Mouse (Mus musculus) MEL (cell line): ENCODE measurements at regions not wholly inside any gene's neighbourhood (a gene's known extent, or its start where the extent isn't known, plus 50 kb on each side); places are given as distances from the start of the nearest gene placed in this dataset.

Source experiments
- DNase-seq: peaks from one replicate; pipeline ENCODE4 v3.0.0; 2011; ENCODE audit warnings: low read depth, low spot score
- H3K27ac ChIP-seq: 2 replicates; pipeline ENCODE4 v1.5.1; 2012; ENCODE audit warnings: low read depth, mild to moderate bottlenecking, control low read depth, low read length, moderate library complexity; ENCODE audit not compliant: control insufficient read depth
- H3K27me3 ChIP-seq, 2 experiments: fragments of 150-350 bp in 1 of 2; sonication (generic) in 1 of 2; 2 replicates each; pipeline ENCODE4 v1.6.1; 2012; ENCODE audit warnings: low read length in 2 of 2, mild to moderate bottlenecking in 2 of 2, improper control_type of control experiment in 1 of 2, moderate library complexity in 1 of 2; ENCODE audit not compliant: insufficient read depth in 2 of 2, control insufficient read depth in 1 of 2
- H3K36me3 ChIP-seq, 2 experiments: 2 replicates each; pipeline ENCODE4 v1.6.1; 2012 to 2014; ENCODE audit warnings: low read length in 2 of 2, improper control_type of control experiment in 1 of 2, inconsistent platforms in 1 of 2, mild to moderate bottlenecking in 1 of 2; ENCODE audit not compliant: insufficient read depth in 2 of 2, control insufficient read depth in 1 of 2
- H3K4me1 ChIP-seq, 2 experiments: fragments of 150-350 bp in 1 of 2; sonication (generic) in 1 of 2; 2 replicates each; pipeline ENCODE4 v1.6.1; 2012; ENCODE audit warnings: low read length in 2 of 2, improper control_type of control experiment in 1 of 2, mild to moderate bottlenecking in 1 of 2; ENCODE audit not compliant: insufficient read depth in 2 of 2, control insufficient read depth in 1 of 2
- H3K4me3 ChIP-seq, 2 experiments: fragments of 150-350 bp in 1 of 2; sonication (generic) in 1 of 2; 2 replicates each; pipeline ENCODE4 v1.5.1; 2012; ENCODE audit warnings: low read depth in 2 of 2, low read length in 2 of 2, mild to moderate bottlenecking in 2 of 2, moderate library complexity in 2 of 2, control low read depth in 1 of 2, improper control_type of control experiment in 1 of 2; ENCODE audit not compliant: control insufficient read depth in 1 of 2, insufficient read depth in 1 of 2
- H3K79me2 ChIP-seq: 2 replicates; pipeline ENCODE4 v1.6.1; 2012; ENCODE audit warnings: mild to moderate bottlenecking, low read length, moderate library complexity; ENCODE audit not compliant: control insufficient read depth, poor library complexity, insufficient read depth
- H3K9ac ChIP-seq: 2 replicates; pipeline ENCODE4 v1.6.1; 2012; ENCODE audit warnings: low read depth, mild to moderate bottlenecking, control low read depth, low read length, moderate library complexity; ENCODE audit not compliant: control insufficient read depth, poor library complexity, severe bottlenecking
- H3K9me3 ChIP-seq: fragments of 150-350 bp; sonication (generic); replicated peaks from 2 replicates; pipeline ENCODE4 v1.6.1; 2012; ENCODE audit warnings: mild to moderate bottlenecking, low read length, improper control_type of control experiment, moderate library complexity; ENCODE audit not compliant: insufficient read depth
- BHLHE40 ChIP-seq: IDR thresholded peaks from 2 replicates; pipeline ENCODE4 v1.6.1; 2012; ENCODE audit warnings: low read depth, mild to moderate bottlenecking, inconsistent platforms, low read length, improper control_type of control experiment, borderline replicate concordance
- CHD1 ChIP-seq: IDR thresholded peaks from 2 replicates; pipeline ENCODE4 v1.6.1; 2012; ENCODE audit warnings: low read depth, mild to moderate bottlenecking, inconsistent platforms, low read length, improper control_type of control experiment
- CHD2 ChIP-seq: IDR thresholded peaks from 2 replicates; pipeline ENCODE4 v1.6.1; 2011; ENCODE audit warnings: low read length, improper control_type of control experiment
- E2F4 ChIP-seq: IDR thresholded peaks from 2 replicates; pipeline ENCODE4 v1.6.1; 2011; ENCODE audit warnings: low read depth, low read length, improper control_type of control experiment, borderline replicate concordance
- ELF1 ChIP-seq: IDR thresholded peaks from 2 replicates; pipeline ENCODE4 v1.6.1; 2014; ENCODE audit warnings: low read depth, mild to moderate bottlenecking, inconsistent platforms, low read length, improper control_type of control experiment, moderate library complexity
- EP300 ChIP-seq, 2 experiments: IDR thresholded peaks; 2 replicates each; pipeline ENCODE4 v1.6.1; 2011; ENCODE audit warnings: improper control_type of control experiment in 2 of 2, low read length in 2 of 2, low read depth in 1 of 2, mild to moderate bottlenecking in 1 of 2
- ETS1 ChIP-seq: IDR thresholded peaks from 2 replicates; pipeline ENCODE4 v1.6.1; 2012; ENCODE audit warnings: low read depth, mild to moderate bottlenecking, inconsistent platforms, low read length, improper control_type of control experiment, moderate library complexity
- GABPA ChIP-seq: IDR thresholded peaks from 2 replicates; pipeline ENCODE4 v1.6.1; 2012; ENCODE audit warnings: low read depth, mild to moderate bottlenecking, inconsistent platforms, low read length, improper control_type of control experiment, moderate library complexity
- GATA1 ChIP-seq: IDR thresholded peaks from 2 replicates; pipeline ENCODE4 v1.6.1; 2011; ENCODE audit warnings: low read depth, low read length, improper control_type of control experiment
- HCFC1 ChIP-seq: IDR thresholded peaks from 2 replicates; pipeline ENCODE4 v1.6.1; 2012; ENCODE audit warnings: low read depth, mild to moderate bottlenecking, inconsistent platforms, low read length, improper control_type of control experiment, moderate library complexity
- JUND ChIP-seq: IDR thresholded peaks from 2 replicates; pipeline ENCODE4 v1.6.1; 2011; ENCODE audit warnings: low read depth, mild to moderate bottlenecking, improper control_type of control experiment, low read length
- KAT2A ChIP-seq: conservative IDR thresholded peaks from 2 replicates; pipeline ENCODE4 v1.6.1; 2012; ENCODE audit warnings: low read depth, low read length, improper control_type of control experiment, inconsistent platforms
- MAX ChIP-seq: IDR thresholded peaks from 2 replicates; pipeline ENCODE4 v1.6.1; 2011; ENCODE audit warnings: low read length, improper control_type of control experiment
- MAZ ChIP-seq: IDR thresholded peaks from 2 replicates; pipeline ENCODE4 v1.6.1; 2012; ENCODE audit warnings: low read depth, mild to moderate bottlenecking, inconsistent platforms, low read length, improper control_type of control experiment
- MEF2A ChIP-seq: IDR thresholded peaks from 2 replicates; pipeline ENCODE4 v1.6.1; 2014; ENCODE audit warnings: low read depth, mild to moderate bottlenecking, inconsistent platforms, low read length, improper control_type of control experiment; ENCODE audit not compliant: poor library complexity, insufficient replicate concordance, severe bottlenecking; ENCODE audit errors: extremely low read depth
- MXI1 ChIP-seq: IDR thresholded peaks from 2 replicates; pipeline ENCODE4 v1.6.1; 2011; ENCODE audit warnings: mild to moderate bottlenecking, low read depth, low read length, improper control_type of control experiment
- MYB ChIP-seq: IDR thresholded peaks from 2 replicates; pipeline ENCODE4 v1.6.1; 2011; ENCODE audit warnings: mild to moderate bottlenecking, low read depth, low read length, improper control_type of control experiment
- MYC ChIP-seq: IDR thresholded peaks from 2 replicates; pipeline ENCODE4 v1.6.1; 2011; ENCODE audit warnings: low read depth, mild to moderate bottlenecking, low read length, improper control_type of control experiment, moderate library complexity
- POLR2AphosphoS2 ChIP-seq: IDR thresholded peaks from 2 replicates; pipeline ENCODE4 v1.6.1; 2011; ENCODE audit warnings: low read length, improper control_type of control experiment
- POLR2AphosphoS5 ChIP-seq: IDR thresholded peaks from 2 replicates; pipeline ENCODE4 v1.6.1; 2012; ENCODE audit warnings: low read depth, borderline replicate concordance, mild to moderate bottlenecking, inconsistent platforms, low read length, moderate library complexity, mixed read lengths
- RAD21 ChIP-seq: IDR thresholded peaks from 2 replicates; pipeline ENCODE4 v1.6.1; 2011; ENCODE audit warnings: mild to moderate bottlenecking, low read depth, low read length, improper control_type of control experiment
- RCOR1 ChIP-seq: IDR thresholded peaks from 2 replicates; pipeline ENCODE4 v1.6.1; 2012; ENCODE audit warnings: low read depth, mild to moderate bottlenecking, inconsistent platforms, low read length, improper control_type of control experiment
- SIN3A ChIP-seq: IDR thresholded peaks from 2 replicates; pipeline ENCODE4 v1.6.1; 2012; ENCODE audit warnings: low read length, improper control_type of control experiment, inconsistent platforms
- SMC3 ChIP-seq: IDR thresholded peaks from 2 replicates; pipeline ENCODE4 v1.6.1; 2011; ENCODE audit warnings: low read depth, low read length, improper control_type of control experiment
- UBTF ChIP-seq: IDR thresholded peaks from 2 replicates; pipeline ENCODE4 v1.6.1; 2012; ENCODE audit warnings: low read depth, mild to moderate bottlenecking, inconsistent platforms, low read length, improper control_type of control experiment, moderate library complexity, borderline replicate concordance; ENCODE audit not compliant: insufficient read depth
- USF1 ChIP-seq: IDR thresholded peaks from 2 replicates; pipeline ENCODE4 v1.6.1; 2014; ENCODE audit warnings: low read depth, mild to moderate bottlenecking, inconsistent platforms, low read length, improper control_type of control experiment, moderate library complexity
- USF2 ChIP-seq, 2 experiments: IDR thresholded peaks; 2 replicates each; pipeline ENCODE4 v1.6.1; 2011 to 2012; ENCODE audit warnings: improper control_type of control experiment in 2 of 2, low read length in 2 of 2, borderline replicate concordance in 1 of 2, inconsistent platforms in 1 of 2, low read depth in 1 of 2, mild to moderate bottlenecking in 1 of 2; ENCODE audit not compliant: insufficient read depth in 1 of 2
- ZC3H11A ChIP-seq: IDR thresholded peaks from 2 replicates; pipeline ENCODE4 v1.6.1; 2012; ENCODE audit warnings: low read depth, mild to moderate bottlenecking, inconsistent platforms, low read length, improper control_type of control experiment
- ZKSCAN1 ChIP-seq: IDR thresholded peaks from 2 replicates; pipeline ENCODE4 v1.6.1; 2012; ENCODE audit warnings: low read depth, mild to moderate bottlenecking, inconsistent platforms, low read length, improper control_type of control experiment, moderate library complexity

- Histone ChIP-seq H3K9ac (no peak overlapping the region), H3K4me3 (no peak overlapping the region), H3K27me3 (no peaks in the 10 kb centered on the region), H3K79me2 (no peaks in the 10 kb centered on the region), H3K4me1 (no peaks in the 10 kb centered on the region), H3K9me3 (no peaks in the 10 kb centered on the region), H3K36me3 (no peaks in the 10 kb centered on the region), H3K27ac (no peak overlapping the region)
- TF ChIP-seq CHD2 (no peak), BHLHE40 (no peak), MAZ (no peak), SIN3A (no peak), ELF1 (no peak), MXI1 (no peak), USF1 (no peak), MYB (no peak), ETS1 (no peak), GABPA (no peak), MYC (no peak), POLR2AphosphoS5 (no peak), POLR2AphosphoS2 (no peak), MEF2A (no peak), MAX (no peak), CHD1 (no peak), GATA1 (no peak)
- DNase-seq, result no peak
These were observed 320.1 kb upstream of the Adgrl4 start for GRCm38 (mm10) chr3:151117583-151118041.

GRCm38 (mm10) chr3:151124131-151124530, 313.6 kb upstream of the Adgrl4 start:
- no peak overlapping the region for H3K9ac ChIP-seq
- no peaks in the 10 kb centered on the region for H3K9me3 ChIP-seq
- no peaks in the 10 kb centered on the region for H3K4me1 ChIP-seq
- TF ChIP-seq ETS1, result no peak
- no peak for TF ChIP-seq UBTF
- no peak for TF ChIP-seq ZKSCAN1
- TF ChIP-seq MAZ, result no peak
- TF ChIP-seq GABPA, result no peak
- TF ChIP-seq MYC, result no peak
- no peak for TF ChIP-seq KAT2A
- no peak for TF ChIP-seq USF2 (IDR thresholded peaks at IDR 0.05; ENCODE audit: borderline replicate concordance in 1 of 2, insufficient read depth in 1 of 2, low read depth in 1 of 2, low read length in 2 of 2)
- no peak for TF ChIP-seq HCFC1
- no peak for TF ChIP-seq EP300 (IDR thresholded peaks at IDR 0.05; ENCODE audit: low read depth in 1 of 2, low read length in 2 of 2)
- TF ChIP-seq POLR2AphosphoS2, result no peak
- no peak for TF ChIP-seq E2F4
- no peak for TF ChIP-seq MYB
- no peak for TF ChIP-seq ZC3H11A
- no peak for TF ChIP-seq POLR2AphosphoS5
- no peak for TF ChIP-seq RCOR1
- TF ChIP-seq SMC3, result no peak
- no peak for TF ChIP-seq RAD21
- no peak for TF ChIP-seq JUND
- no peak for TF ChIP-seq MEF2A
- no peak overlapping the region for H3K27ac ChIP-seq
- no peaks in the 10 kb centered on the region for H3K36me3 ChIP-seq
- no peaks in the 10 kb centered on the region for H3K79me2 ChIP-seq
- no peaks in the 10 kb centered on the region for H3K27me3 ChIP-seq
- no peak overlapping the region for H3K4me3 ChIP-seq
- no peak for DNase-seq
